Mouse (Mus musculus) frontal cortex, adult 2 months (tissue): ENCODE results near the gene Reck. TPM values are rescaled to one million over a fixed set of nuclear protein-coding genes. Genes with fewer than 3 reads are reported as not detected.

Source experiments
- DNase-seq, 2 experiments: peaks; one replicate each; pipeline ENCODE4 v3.0.0; 2022; ENCODE audit warnings: low spot score in 1 of 2; ENCODE audit errors: extremely low spot score in 1 of 2
- polyA plus RNA-seq: library from polyadenylated mRNA; depleted of rRNA; stranded (reverse); fragments of >200 nt; gene quantifications from 2 replicates; pipeline ENCODE4 v1.2.3, GENCODE M21; 2012

Gene Reck
- polyA plus RNA-seq, 1 experiment = 13.4 TPM

DNA sequence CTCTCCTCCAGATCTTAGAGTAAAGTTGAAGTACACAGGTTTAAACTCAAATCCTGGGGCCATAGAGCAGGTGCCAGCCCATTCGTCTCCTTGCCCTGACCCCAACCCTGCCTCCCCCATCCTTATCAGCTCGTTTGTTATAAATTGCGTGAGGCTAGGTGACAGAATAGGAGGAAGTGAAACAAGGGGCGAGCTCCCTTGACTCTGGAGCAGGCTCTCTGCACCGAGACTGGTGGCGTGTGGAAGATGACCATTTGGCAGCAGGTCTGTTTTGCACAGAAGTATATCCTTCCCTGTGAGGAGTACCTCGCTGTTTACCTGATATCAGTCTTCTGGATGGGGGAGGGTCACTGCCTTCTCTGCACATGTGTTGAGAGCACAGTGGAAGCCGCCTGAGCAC is 23.9 kb downstream of the Reck start:
- DNase-seq = no peak

DNA sequence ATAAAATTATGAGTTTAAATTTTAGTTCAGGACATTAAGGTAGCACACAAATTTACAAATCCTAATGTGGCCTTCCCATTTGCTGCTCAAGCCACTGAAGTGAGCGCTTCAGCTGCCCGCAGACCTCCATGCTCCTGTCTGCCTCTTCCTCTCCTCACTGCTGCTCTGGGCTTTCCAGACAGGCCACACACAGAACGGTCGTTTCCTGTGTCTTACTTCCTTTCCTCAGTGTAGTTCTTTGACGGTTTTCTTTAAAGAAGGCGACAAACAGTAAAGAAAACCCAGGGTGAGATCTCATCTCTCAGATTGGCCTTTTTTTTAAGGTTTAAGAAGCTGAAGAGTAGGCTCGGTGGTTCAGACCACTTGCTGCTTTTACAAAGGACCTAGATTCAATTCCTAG is 28.4 kb downstream of the Reck start:
- DNase-seq = no peak

- peak; percentile 26 to 78 for DNase-seq
Observed at GRCm38 (mm10) chr4:43906443-43906842, 31.1 kb downstream of the Reck start.

GRCm38 (mm10) chr4:43918221-43918620 is 42.9 kb downstream of the Reck start:
- no peak for DNase-seq

- no peak for DNase-seq
Observed at GRCm38 (mm10) chr4:43920602-43921001, 45.3 kb downstream of the Reck start.

DNA sequence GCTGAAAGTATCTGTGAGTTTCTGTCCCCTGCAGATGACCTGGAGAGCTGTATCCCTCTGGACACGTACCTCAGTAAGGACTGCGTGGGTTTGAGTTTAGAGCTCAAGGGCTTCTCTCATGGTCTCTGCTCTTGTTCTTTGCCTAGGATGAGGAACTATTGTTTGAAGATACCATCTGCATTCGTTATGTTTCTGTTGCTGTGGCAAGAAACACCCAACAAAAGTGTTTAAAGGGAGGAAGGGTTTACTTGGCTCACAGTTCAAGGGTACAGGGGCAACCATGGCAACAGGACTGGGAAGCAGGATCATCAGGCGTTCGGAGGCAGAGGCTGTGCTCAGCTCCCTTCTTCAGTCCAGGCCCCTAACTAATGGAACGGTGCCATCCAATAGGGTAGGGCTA is 49.8 kb downstream of the Reck start:
- DNase-seq = no peak

DNA sequence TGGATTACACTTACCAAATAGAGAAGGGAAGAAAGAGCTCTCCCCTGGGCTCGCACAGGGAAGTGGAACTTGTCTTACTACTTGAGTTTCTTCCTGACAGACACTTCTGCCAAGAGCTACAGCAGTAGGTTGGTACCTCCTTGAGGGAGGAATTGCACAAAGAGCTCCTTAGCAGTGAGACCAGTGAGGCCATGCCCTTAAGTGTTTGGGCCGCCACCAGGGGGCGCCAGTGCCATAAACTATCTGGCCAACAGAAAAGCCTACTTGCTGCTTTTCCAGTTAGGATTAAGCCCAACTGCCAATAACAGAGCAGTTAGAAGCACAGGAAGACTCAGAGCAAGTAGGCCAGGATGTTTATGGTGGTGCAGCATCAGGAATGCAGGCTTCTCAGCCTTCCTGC is 50.4 kb downstream of the Reck start:
- peak; percentile 17 to 88 for DNase-seq

- DNase-seq = no peak
Observed at GRCm38 (mm10) chr4:43927826-43928225, 52.5 kb downstream of the Reck start.

- no peak for DNase-seq
Observed at GRCm38 (mm10) chr4:43931877-43932276, 56.5 kb downstream of the Reck start.

GRCm38 (mm10) chr4:43936186-43936585 is 60.9 kb downstream of the Reck start:
- no peak for DNase-seq

DNA sequence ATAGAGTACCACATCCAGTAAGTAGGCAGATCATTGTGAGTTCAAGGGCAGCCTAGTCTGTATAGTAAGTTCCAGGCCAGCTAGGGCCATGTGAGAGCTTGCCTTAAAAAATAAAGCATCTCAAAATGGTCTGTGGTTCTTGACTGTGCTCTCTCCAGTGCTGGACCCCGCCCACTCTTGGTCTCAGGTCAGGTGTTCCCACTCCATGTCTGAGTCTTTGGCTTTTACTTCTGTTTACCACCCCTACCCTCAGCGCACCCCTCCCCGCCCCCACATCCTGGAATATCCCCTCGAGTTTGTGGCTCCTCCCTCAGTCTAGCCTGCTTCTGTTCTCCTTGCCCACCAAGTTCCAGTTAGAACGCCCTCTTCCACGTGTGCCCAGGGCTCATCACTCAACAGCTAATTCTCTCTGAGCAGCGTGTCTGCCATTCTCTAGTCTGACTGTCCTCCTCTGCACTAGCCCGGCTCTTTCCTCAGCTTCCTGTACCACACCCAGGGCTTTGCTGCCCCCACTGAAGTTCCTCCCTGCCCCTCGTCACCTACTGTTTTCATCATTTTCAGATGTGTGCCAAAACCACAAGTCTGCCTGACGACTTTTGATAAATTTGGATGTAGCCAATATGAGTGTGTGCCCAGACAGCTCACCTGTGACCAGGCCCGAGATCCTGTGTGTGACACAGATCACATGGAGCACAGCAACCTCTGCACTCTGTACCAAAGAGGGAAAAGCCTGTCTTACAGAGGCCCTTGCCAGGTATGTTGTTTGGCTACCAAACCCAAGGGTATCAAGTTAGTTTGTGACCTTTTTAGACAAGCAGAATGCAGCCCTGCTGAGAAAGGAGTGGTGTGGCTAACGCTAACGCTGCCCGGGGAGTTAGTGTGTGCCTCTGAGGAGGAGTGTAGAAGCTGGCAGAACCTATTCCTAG is 61.7 kb downstream of the Reck start:
- DNase-seq = no peak

- no peak for DNase-seq
Observed at GRCm38 (mm10) chr4:43941315-43941714, 66.0 kb downstream of the Reck start.

DNA sequence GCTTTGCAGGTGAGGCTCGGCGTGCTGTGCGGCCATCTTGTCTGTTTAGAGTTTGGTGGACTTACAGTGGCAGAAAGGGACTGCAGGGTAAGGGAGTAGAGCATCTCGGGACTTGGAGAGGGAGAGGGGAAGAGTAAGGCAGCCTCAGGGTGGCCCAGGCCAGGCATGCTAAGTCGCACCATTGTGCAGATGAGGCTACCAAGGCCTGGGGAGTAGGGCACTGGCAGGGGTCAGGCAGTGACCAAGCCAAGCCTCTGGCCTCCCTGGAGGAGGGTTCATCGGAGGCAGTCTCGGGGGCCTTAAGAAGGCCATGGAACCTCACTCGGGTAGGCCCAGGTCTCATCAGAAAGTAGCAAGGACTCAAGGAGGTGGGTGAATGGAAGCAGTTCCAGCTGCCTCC is 67.1 kb downstream of the Reck start:
- no peak for DNase-seq

- no peak for DNase-seq
Observed at GRCm38 (mm10) chr4:43947571-43947970, 72.2 kb downstream of the Reck start.

- peak in 1 of 2 experiments; percentile 73 for DNase-seq
Observed at GRCm38 (mm10) chr4:43957292-43957845, 82.0 kb downstream of the Reck start, which contains the start of gene Glipr2. Glipr2 (plus strand) TSS chr4:43957401.

DNA sequence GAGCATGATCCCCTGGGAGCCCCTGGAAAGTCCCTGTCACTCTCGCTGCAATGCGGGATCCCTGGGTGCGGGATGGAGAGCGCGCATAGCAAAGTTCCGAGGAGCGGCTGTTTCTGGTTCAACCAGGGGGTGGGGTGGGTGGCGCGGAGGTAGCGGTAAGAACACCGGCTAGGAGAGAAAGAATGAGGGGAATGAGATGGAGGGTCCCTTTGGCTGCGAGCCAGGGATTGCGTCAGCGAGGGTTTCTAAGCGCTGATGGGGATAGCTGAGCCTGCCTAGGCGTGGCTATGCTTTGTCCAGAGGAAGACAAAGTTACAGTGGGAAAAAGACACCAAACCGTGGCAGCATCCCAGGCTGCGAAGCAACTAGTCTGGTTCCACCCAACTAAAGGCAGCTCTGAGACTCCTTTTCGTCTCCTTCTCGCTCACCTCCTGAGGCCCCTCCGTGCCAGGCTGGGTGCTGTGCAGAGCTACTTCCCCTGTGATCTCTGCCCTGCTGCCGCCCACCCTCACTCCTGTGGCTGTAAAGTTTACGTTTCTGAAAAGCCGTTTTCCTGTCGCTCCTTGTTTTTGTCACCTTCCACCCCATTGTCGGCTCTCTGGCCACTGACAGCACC is 82.6 kb downstream of the Reck start:
- no peak for DNase-seq

- no peak for DNase-seq
Observed at GRCm38 (mm10) chr4:43959523-43960179, 84.3 kb downstream of the Reck start.

DNA sequence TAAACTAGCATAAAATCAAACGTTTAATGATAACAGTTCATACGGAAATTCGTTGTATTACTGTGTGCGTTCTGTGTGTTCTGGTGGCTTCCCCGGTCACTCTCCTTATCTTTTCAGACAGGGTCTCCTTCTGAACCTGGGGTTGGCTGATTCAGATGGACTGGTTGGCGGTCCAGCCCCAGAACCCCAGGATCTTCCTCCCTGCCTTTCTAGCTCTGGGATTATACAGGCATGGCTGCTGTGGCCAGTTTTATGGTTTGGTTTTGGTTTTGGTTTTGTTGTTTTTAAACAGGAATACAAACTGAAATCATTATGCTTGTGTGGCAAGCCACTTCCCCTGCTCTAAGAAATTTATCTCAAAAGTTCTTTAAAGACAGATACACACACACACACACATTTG is 84.9 kb downstream of the Reck start:
- no peak for DNase-seq

DNA sequence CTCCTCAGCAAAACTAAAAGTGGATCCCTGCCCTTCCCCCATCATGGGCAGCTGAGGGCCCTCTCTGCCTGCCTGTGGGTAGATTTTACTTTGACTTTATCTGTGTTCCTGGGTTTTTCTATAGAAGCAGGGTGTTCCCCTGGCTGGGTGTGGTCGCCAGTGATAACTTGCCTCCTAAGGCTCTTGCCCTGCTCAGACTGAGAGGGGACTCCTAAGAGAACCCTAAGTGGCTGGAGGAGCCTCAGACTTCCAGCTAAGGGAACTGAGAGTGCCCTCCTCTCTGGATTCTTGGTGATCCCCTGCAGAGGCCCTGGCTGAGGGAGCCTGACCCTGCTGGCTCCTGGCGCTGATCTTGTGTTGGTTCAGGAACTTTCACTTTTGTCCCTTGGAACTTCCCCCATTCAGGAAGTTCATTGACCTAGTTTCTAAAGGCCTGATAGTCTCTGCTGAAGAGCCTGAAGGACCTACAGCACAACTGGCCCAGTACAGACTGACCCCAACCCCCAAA is 89.0 kb downstream of the Reck start:
- no peak for DNase-seq

GRCm38 (mm10) chr4:43964951-43965684 is 89.8 kb downstream of the Reck start:
- DNase-seq = no peak
